Mouse (Mus musculus) midbrain, embryonic 11.5 days (tissue): ENCODE data around the gene Zscan4c. TPM values are rescaled to one million over a fixed set of nuclear protein-coding genes. Genes with fewer than 3 reads are reported as not detected.
"Not testable (repeated sequence)": the region's sequence is repeated elsewhere in the genome, so short reads cannot be mapped to it uniquely, and the experiment has no call there.

ENCODE experiments used
- ATAC-seq: fragments of 200-750 bp; cut with Nextera tagmentation; 2 replicates; pipeline ENCODE4 v1.8.0; 2017; ENCODE audit warnings: moderate TSS enrichment, moderate library complexity; ENCODE audit not compliant: low FRiP score
- DNase-seq: peaks from one replicate; pipeline ENCODE4 v3.0.0; 2015; ENCODE audit warnings: low spot score; ENCODE audit errors: missing footprints
- H3K27ac ChIP-seq: fragments of 300-500 bp; sonication (generic); 2 replicates; pipeline ENCODE4 v1.5.1; 2014; ENCODE audit warnings: low read depth, low read length
- H3K27me3 ChIP-seq: fragments of 300-500 bp; sonication (generic); 2 replicates; pipeline ENCODE4 v1.6.1; 2014; ENCODE audit warnings: mild to moderate bottlenecking, low read length, moderate library complexity, mixed read lengths; ENCODE audit not compliant: control insufficient read depth, insufficient read depth
- H3K36me3 ChIP-seq: fragments of 300-500 bp; sonication (generic); 2 replicates; pipeline ENCODE4 v1.6.1; 2014; ENCODE audit warnings: mild to moderate bottlenecking, low read length, moderate library complexity, mixed read lengths; ENCODE audit not compliant: control insufficient read depth, insufficient read depth
- H3K4me1 ChIP-seq: fragments of 300-500 bp; sonication (generic); 2 replicates; pipeline ENCODE4 v1.6.1; 2014; ENCODE audit warnings: low read length; ENCODE audit not compliant: control insufficient read depth, insufficient read depth
- H3K4me2 ChIP-seq: fragments of 300-500 bp; sonication (generic); 2 replicates; pipeline ENCODE4 v1.6.1; 2014; ENCODE audit warnings: mild to moderate bottlenecking, moderate library complexity
- H3K4me3 ChIP-seq: fragments of 300-500 bp; sonication (generic); 2 replicates; pipeline ENCODE4 v1.5.1; 2014; ENCODE audit warnings: low read depth, low read length
- H3K9ac ChIP-seq: fragments of 300-500 bp; sonication (generic); 2 replicates; pipeline ENCODE4 v1.6.1; 2014; ENCODE audit warnings: low read length
- H3K9me3 ChIP-seq: fragments of 300-500 bp; sonication (generic); 2 replicates; pipeline ENCODE4 v1.6.1; 2016; ENCODE audit warnings: low read length; ENCODE audit not compliant: control insufficient read depth
- WGBS: fragments of 180-500 bp; shearing (Covaris S2); extraction: QIAGEN DNeasy Blood & Tissue Kit; methylation state at CpG from one replicate; pipeline ENCODE4 v1.1.7; 2014; 5-methylcytosine and 5-hydroxymethylcytosine counted together
- microRNA-seq: library from miRNA; unstranded; fragments of <30 nt; microRNA quantifications from one replicate; pipeline ENCODE4, GENCODE M21; 2017
- polyA plus RNA-seq: library from polyadenylated mRNA; unstranded; fragments of >200 nt; fragmentation: Nextera tagmentation; extraction: Ambion mirVana; gene quantifications from 2 replicates; pipeline ENCODE4 v1.2.1, GENCODE M21; 2014

The Zscan4c gene
- polyA plus RNA-seq, result not detected in 2 replicates

DNA sequence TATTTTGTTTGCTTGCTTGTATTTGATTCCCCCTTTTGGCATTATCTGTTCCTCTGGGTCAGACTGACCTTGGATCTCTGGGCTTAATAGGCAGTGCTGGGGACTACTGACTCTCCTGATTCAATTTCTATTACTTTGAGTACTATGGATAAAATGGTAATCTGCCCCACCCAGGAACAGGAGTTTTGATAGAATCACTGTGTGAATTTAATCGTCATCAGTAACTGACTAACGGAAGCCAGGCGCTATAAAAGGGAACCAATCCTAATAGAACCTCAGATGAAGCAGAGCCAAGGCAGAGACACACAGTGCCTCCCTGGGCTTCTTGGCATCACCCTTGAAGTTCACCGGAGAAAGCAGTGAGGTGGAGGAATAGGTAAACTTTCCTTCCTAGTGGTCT is at the start of gene Zscan4c:
TSS of gene Zscan4c (plus strand) at position 301 of the 400 bp plus-strand sequence.
- H3K4me3 ChIP-seq, DNase-seq, H3K27ac ChIP-seq, ATAC-seq, H3K9ac ChIP-seq, H3K27me3 ChIP-seq, H3K4me1 ChIP-seq, H3K9me3 ChIP-seq, H3K4me2 ChIP-seq, H3K36me3 ChIP-seq: not testable (repeated sequence)
- 96% methylated on average over 4 of the region's 4 CpGs for WGBS

Small RNA genes lying within 50 kb of the gene (microRNA-seq; reads per million reads assigned to microRNA genes)
- gene Mir297-1, result not detected

Other genes with a start within 250 kb of the Zscan4c start
- gene Zscan4b, start 100.7 kb upstream of the Zscan4c start, polyA plus RNA-seq, result not detected in 2 replicates
- gene Zscan4-ps1, start 63.9 kb downstream of the Zscan4c start, polyA plus RNA-seq, result not detected in 2 replicates
- not detected in 2 replicates for gene Zscan4d, start 160.4 kb downstream of the Zscan4c start, polyA plus RNA-seq